Mouse (Mus musculus) liver, embryonic 15.5 days (tissue): ENCODE results near the gene Atg13. TPM values are rescaled to one million over a fixed set of nuclear protein-coding genes. Genes with fewer than 3 reads are reported as not detected.

ENCODE experiments used
- ATAC-seq: fragments of 200-750 bp; cut with Nextera tagmentation; 2 replicates; pipeline ENCODE4 v1.8.0; 2017; ENCODE audit warnings: moderate number of reproducible peaks, mild to moderate bottlenecking, moderate library complexity; ENCODE audit not compliant: insufficient read depth
- H3K27ac ChIP-seq: fragments of 300-500 bp; sonication (generic); replicated peaks from 2 replicates; pipeline ENCODE4 v1.5.1; 2015; ENCODE audit warnings: mild to moderate bottlenecking, inconsistent platforms
- H3K27me3 ChIP-seq: fragments of 300-500 bp; sonication (generic); 2 replicates; pipeline ENCODE4 v1.6.1; 2015; ENCODE audit warnings: mild to moderate bottlenecking, inconsistent platforms
- H3K36me3 ChIP-seq: fragments of 300-500 bp; sonication (generic); replicated peaks from 2 replicates; pipeline ENCODE4 v1.6.1; 2015; ENCODE audit warnings: moderate library complexity, mild to moderate bottlenecking, inconsistent platforms
- H3K4me1 ChIP-seq: fragments of 300-500 bp; sonication (generic); replicated peaks from 2 replicates; pipeline ENCODE4 v1.6.1; 2015; ENCODE audit warnings: inconsistent platforms
- H3K4me2 ChIP-seq: fragments of 300-500 bp; sonication (generic); 2 replicates; pipeline ENCODE4 v1.6.1; 2015; ENCODE audit warnings: moderate library complexity, mild to moderate bottlenecking, inconsistent platforms
- H3K4me3 ChIP-seq: fragments of 300-500 bp; sonication (generic); replicated peaks from 2 replicates; pipeline ENCODE4 v1.5.1; 2015; ENCODE audit warnings: mild to moderate bottlenecking, inconsistent platforms
- H3K9ac ChIP-seq: fragments of 300-500 bp; sonication (generic); 2 replicates; pipeline ENCODE4 v1.6.1; 2015; ENCODE audit warnings: moderate library complexity, mild to moderate bottlenecking, inconsistent platforms
- H3K9me3 ChIP-seq: fragments of 300-500 bp; sonication (generic); replicated peaks from 2 replicates; pipeline ENCODE4 v1.6.1; 2016; ENCODE audit warnings: inconsistent platforms
- WGBS: fragments of 180-500 bp; shearing (Covaris S2); methylation state at CpG from one replicate; pipeline ENCODE4 v1.1.7; 2015; ENCODE audit warnings: mixed read lengths; ENCODE audit not compliant: insufficient replicate concordance; 5-methylcytosine and 5-hydroxymethylcytosine counted together
- polyA plus RNA-seq: library from polyadenylated mRNA; unstranded; fragments of >200 nt; fragmentation: Nextera tagmentation; extraction: Ambion mirVana; gene quantifications from 2 replicates; pipeline ENCODE4 v1.2.1, GENCODE M21; 2015

The Atg13 gene
- polyA plus RNA-seq, 1 experiment from 2014 or later: 13.4 TPM

DNA sequence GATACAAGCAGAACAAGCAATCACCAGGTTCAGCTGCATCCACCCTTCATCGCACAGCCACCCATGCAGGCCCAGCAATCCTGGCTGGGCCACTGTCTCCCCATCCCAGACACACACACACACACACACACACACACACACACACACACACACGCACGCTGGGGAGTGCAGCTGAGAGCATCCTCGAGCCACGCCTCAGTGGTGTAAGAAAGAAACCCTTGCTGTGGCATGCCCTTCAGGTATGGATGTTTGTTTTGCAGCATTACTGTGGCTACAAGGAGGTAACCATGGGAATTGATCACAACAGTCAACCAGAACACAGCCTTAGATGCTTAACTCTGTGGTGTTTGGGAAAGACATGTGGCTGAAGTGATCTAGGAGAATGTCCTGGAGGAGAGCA, 78.1 kb downstream of the Atg13 start:
- Histone ChIP-seq H3K27me3 (no peaks in the 10 kb centered on the region), H3K9me3 (no peaks in the 10 kb centered on the region), H3K36me3 (peaks cover 6% of the 10 kb centered on the region; the same call in 1 of the 2 replicates), H3K27ac (no peak overlapping the region), H3K9ac (no peak overlapping the region), H3K4me1 (peaks cover 40% of the 10 kb centered on the region), H3K4me3 (no peak overlapping the region), H3K4me2 (peak overlapping the region; percentile 57; the same call in 1 of the 2 replicates)
- 59% methylated on average over 5 of the region's 5 CpGs for WGBS
- no peak for ATAC-seq

GRCm38 (mm10) chr2:91631826-91632225, 78.5 kb downstream of the Atg13 start:
- Histone ChIP-seq H3K36me3 (peaks cover 6% of the 10 kb centered on the region; the same call in 1 of the 2 replicates), H3K27ac (no peak overlapping the region), H3K9ac (no peak overlapping the region), H3K4me2 (no peak overlapping the region), H3K4me3 (no peak overlapping the region), H3K4me1 (peaks cover 37% of the 10 kb centered on the region), H3K9me3 (no peaks in the 10 kb centered on the region), H3K27me3 (no peaks in the 10 kb centered on the region)
- 65% methylated on average over 5 of the region's 5 CpGs for WGBS
- ATAC-seq: no peak

DNA sequence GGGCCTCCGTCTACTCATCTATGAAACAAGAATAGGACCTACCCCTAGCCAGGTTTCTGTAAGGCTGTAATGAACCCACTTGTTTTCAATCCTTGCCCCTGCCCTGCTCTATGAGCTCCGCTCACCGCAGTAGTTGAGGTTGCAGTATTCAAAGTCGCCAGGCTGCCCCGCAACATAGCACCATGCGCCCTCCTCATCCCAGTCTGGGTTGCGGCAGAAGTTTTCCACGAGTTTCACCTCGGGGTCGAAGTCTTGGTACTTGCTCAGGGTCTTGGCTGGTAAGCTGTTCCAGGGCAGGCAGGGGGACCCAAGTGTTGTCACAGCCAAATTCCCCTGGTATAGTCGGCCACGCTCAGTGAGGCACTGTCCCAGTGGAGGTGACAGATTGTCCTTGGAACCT, 80.0 kb downstream of the Atg13 start:
- peaks cover 23% of the 10 kb centered on the region for H3K4me1 ChIP-seq
- H3K9ac ChIP-seq: no peak overlapping the region
- H3K27me3 ChIP-seq: no peaks in the 10 kb centered on the region
- H3K4me3 ChIP-seq: no peak overlapping the region
- H3K36me3 ChIP-seq: peaks cover 6% of the 10 kb centered on the region
- H3K9me3 ChIP-seq: no peaks in the 10 kb centered on the region
- ATAC-seq: no peak
- no peak overlapping the region for H3K4me2 ChIP-seq
- WGBS: 84% methylated on average over 12 of the region's 12 CpGs
- H3K27ac ChIP-seq: no peak overlapping the region

GRCm38 (mm10) chr2:91629682-91630081, 80.7 kb downstream of the Atg13 start:
- WGBS: 74% methylated on average over 18 of the region's 18 CpGs
- no peak overlapping the region for H3K27ac ChIP-seq
- H3K9ac ChIP-seq: no peak overlapping the region
- H3K4me2 ChIP-seq: no peak overlapping the region
- peaks cover 16% of the 10 kb centered on the region for H3K4me1 ChIP-seq
- no peak for ATAC-seq
- H3K9me3 ChIP-seq: no peaks in the 10 kb centered on the region
- no peak overlapping the region for H3K4me3 ChIP-seq
- no peaks in the 10 kb centered on the region for H3K27me3 ChIP-seq
- H3K36me3 ChIP-seq: peaks cover 6% of the 10 kb centered on the region

DNA sequence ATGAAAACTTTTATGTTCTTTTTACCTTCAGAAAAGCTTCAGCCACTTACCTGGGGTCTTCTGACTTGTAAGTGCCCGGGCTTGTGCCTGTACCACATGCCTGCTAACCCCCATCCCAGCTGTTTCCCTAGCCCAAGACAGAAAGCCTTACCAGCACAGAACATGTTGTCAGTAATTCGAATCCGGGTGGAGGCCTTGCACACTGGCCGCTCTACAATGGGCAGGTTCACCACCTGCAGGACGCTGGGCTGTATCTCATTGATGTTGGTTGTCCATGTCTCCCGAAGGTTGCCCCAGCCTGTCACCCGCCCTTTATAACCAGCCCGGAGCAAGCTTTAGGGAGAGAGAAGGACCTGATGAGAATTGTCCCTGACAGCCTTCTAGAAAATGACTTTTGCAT, 82.2 kb downstream of the Atg13 start:
- ATAC-seq: no peak
- H3K4me1 ChIP-seq: peaks cover 7% of the 10 kb centered on the region
- H3K36me3 ChIP-seq: peaks cover 17% of the 10 kb centered on the region
- H3K27me3 ChIP-seq: no peaks in the 10 kb centered on the region
- H3K4me3 ChIP-seq: no peak overlapping the region
- no peak overlapping the region for H3K27ac ChIP-seq
- no peak overlapping the region for H3K4me2 ChIP-seq
- H3K9me3 ChIP-seq: no peaks in the 10 kb centered on the region
- H3K9ac ChIP-seq: no peak overlapping the region
- 72% methylated on average over 8 of the region's 8 CpGs for WGBS

DNA sequence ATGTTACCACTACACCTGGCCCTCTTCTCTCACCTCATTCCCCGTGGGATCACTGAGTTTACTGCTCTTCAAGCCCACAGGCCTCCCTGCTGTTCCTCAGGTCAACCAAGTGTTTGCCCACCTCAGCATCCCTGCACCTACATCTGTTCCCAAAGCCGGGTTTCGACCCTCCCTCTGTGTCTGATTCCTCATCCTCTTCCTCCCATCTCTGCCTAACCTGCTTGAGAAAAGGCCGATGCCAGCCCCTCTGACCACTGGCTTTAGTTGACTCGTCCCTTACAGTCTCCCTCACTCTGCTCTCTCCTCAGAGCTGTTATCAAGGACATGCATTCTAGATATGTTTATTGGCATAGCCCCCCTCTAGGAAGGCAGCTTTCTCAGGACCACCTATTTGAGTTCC, 82.9 kb downstream of the Atg13 start:
- H3K4me1 ChIP-seq: 0 out of 2 replicates have a peak, but pooled peaks cover 3% of the 10 kb centered on the region
- H3K4me3 ChIP-seq: no peak overlapping the region
- no peaks in the 10 kb centered on the region for H3K9me3 ChIP-seq
- ATAC-seq: no peak
- H3K9ac ChIP-seq: no peak overlapping the region
- 52% methylated on average over 5 of the region's 5 CpGs for WGBS
- H3K36me3 ChIP-seq: peaks cover 20% of the 10 kb centered on the region
- H3K27ac ChIP-seq: no peak overlapping the region
- no peak overlapping the region for H3K4me2 ChIP-seq
- H3K27me3 ChIP-seq: no peaks in the 10 kb centered on the region

Other genes with a start within 250 kb of the Atg13 start
- 34.4 and 40.6 TPM in 2 replicates for gene Ckap5, start 183.8 kb downstream of the Atg13 start, polyA plus RNA-seq
- 365 and 498 TPM in 2 replicates for gene F2, start 74.2 kb downstream of the Atg13 start, polyA plus RNA-seq
- 2.8 and 2.9 TPM in 2 replicates for gene Zfp408, start 60.8 kb downstream of the Atg13 start, polyA plus RNA-seq
- gene Arhgap1, start 60.7 kb downstream of the Atg13 start, polyA plus RNA-seq: 42.5 and 43.7 TPM in 2 replicates
- gene Harbi1, start 276 bp upstream of the Atg13 start, polyA plus RNA-seq: 6.7 and 8.3 TPM in 2 replicates
- gene Ambra1, start 19.6 kb upstream of the Atg13 start, polyA plus RNA-seq: 5.2 and 6.1 TPM in 2 replicates
- gene Chrm4, start 216.7 kb upstream of the Atg13 start, polyA plus RNA-seq: 0.13 TPM in 1 of 2 replicates, not detected in the other
- gene Mdk, start 221.7 kb upstream of the Atg13 start, polyA plus RNA-seq: 15.2 and 17.1 TPM in 2 replicates
- 0.89 and 1.1 TPM in 2 replicates for gene Gm9821, start 235.1 kb upstream of the Atg13 start, polyA plus RNA-seq